Mouse (Mus musculus) Muller cell, postnatal 12 days (primary cell): ENCODE measurements around the gene Rad1.
"Not testable (repeated sequence)": the region's sequence is repeated elsewhere in the genome, so short reads cannot be mapped to it uniquely, and the experiment has no call there.

Source experiments
- DNase-seq: peaks from one replicate; pipeline ENCODE4 v3.0.0-alpha.2; 2015; ENCODE audit errors: inconsistent ontology term

Gene Rad1

DNA sequence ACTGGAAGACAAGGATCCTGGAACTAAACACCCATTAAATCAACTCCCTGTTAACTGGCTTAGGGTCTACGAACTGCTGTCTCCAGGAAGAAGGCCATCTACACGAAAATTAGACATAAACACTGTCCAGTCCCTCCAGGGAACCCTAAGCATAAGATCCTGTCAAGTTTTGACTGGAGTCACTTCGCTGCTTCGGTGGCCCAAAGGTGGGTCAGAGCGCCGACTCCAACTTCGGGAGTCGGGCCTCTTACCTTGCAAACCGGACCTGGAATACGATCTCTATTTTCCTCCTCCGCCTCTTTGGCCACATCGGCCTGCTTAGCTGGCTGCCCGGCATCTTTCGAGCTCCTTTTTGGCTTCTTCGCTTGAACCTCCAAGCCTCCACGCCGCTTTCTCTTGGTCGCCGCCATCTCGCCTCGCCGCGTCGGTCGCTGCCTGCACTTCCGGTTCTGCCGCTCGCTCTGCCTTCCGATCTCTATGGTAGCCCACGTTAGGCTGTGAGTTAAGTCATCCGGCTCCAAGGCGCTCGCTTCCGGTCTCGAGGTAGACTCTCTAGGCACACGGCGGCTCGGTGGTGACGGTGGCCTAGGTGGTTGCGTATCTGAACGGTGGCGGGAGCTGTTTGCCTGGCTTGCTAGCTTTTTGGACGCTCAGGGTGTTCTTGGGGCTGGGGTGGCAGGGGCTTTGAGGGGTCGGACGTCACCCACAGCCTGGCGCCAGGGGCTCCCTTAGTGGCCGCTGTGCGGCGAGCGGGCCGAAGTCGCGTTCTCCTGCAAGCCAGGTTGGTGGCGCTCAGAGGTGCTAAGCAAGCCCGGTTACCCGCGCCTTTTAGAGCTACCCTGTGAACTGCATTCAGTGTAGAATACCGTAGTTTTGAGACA, at the start of gene Rad1, which contains the start of gene Brix1:
Gene Rad1, plus strand, starts transcription at position 535 of the 881 bp plus-strand sequence.
Gene Brix1, minus strand, starts transcription at position 464 of the 881 bp plus-strand sequence.
- DNase-seq = peak; percentile 92

GRCm38 (mm10) chr15:10436893-10437292, 48.9 kb upstream of the Rad1 start:
- no peak for DNase-seq

- DNase-seq = no peak
Observed at GRCm38 (mm10) chr15:10439963-10440362, 45.9 kb upstream of the Rad1 start.

GRCm38 (mm10) chr15:10441493-10441892, 44.3 kb upstream of the Rad1 start:
- no peak for DNase-seq

- DNase-seq = peak; percentile 47
Observed at GRCm38 (mm10) chr15:10442275-10442674, 43.5 kb upstream of the Rad1 start.

- no peak for DNase-seq
Observed at GRCm38 (mm10) chr15:10447102-10447501, 38.7 kb upstream of the Rad1 start.

DNA sequence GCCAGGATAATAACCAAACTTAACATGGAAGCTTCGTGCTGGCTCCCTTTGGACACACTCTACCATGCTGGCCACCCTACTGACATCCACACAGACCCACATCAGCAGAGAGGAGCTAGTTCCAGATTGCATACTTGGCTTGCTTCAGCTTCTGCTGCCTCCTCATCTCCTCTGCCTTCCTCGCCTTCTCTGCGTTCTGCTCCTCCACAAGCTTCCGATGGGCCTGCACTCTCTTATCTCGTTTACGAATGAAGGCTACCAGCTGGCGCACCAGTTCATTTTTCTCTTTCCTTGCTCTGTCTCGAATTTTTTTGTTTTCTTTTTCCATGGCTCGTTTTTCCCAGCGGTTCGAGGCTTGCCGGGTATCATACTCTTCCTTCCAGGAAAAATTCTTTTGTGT, 24.8 kb upstream of the Rad1 start:
- no peak for DNase-seq

- DNase-seq = no peak
Observed at GRCm38 (mm10) chr15:10463555-10463954, 22.3 kb upstream of the Rad1 start.

GRCm38 (mm10) chr15:10464678-10465077, 21.1 kb upstream of the Rad1 start:
- DNase-seq = no peak

DNA sequence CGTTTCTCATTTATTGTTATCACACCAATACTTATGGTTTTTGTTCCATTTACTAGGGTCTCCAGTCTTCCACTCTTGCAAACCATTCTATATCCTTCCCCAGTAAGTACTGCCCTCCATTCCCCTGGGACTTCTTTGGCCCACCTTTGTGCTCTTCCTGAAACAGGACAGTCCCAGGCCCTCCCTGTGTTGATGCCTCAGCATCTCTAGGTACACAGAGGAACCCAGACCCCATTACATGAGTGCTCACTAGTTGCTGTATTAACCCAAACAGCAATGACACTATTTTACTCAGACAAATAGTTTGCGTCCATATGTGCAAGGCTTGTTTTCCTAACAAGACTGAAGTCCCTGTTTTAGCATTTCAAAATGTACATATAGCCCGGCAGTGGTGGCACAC, 17.1 kb upstream of the Rad1 start:
- no peak for DNase-seq

GRCm38 (mm10) chr15:10469641-10470150, 16.1 kb upstream of the Rad1 start:
- no peak for DNase-seq

DNA sequence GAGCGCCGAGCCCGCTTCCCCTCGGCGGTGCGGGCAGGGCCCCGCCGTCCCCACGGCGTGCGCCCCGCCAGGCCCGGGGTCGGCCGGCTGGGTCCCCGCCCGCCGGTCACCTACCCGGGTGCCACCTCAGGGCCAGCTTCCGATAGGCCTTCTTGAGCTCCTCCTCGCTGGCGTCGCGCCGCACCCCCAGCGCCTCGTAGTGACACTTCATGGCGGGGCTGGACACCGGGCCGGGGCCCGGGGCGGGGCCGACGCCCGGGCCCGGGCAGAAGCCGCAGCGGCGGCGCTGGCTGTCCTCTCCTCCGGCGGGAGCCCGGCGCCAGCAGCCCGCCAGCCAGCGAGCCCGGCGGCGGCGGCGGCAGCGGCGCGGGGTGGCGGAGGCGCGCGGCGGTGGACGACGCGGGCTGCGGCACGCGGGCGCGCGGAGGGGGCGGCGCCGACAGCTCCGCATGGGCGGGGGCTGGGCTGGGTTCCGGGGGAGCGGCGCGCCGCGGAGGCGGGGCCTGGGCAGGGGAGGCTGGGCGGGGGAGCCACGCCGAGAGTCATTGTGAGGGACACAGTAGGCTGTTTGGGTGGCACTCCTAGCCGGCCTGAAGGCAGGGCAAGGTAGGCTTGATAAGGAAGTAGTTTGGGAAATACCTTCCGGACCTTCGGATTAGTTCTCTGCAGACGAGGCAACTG, 15.5 kb upstream of the Rad1 start, which contains the start of gene Dnajc21:
Gene Dnajc21, minus strand, starts transcription at position 366 of the 681 bp plus-strand sequence.
- peak; percentile 95 for DNase-seq

- DNase-seq = no peak
Observed at GRCm38 (mm10) chr15:10470941-10471340, 14.9 kb upstream of the Rad1 start.

GRCm38 (mm10) chr15:10486365-10486839, 584 bp downstream of the Rad1 start:
- DNase-seq = peak; percentile 5

- DNase-seq = no peak
Observed at GRCm38 (mm10) chr15:10487246-10487645, 1.4 kb downstream of the Rad1 start.

GRCm38 (mm10) chr15:10490101-10490500, 4.3 kb downstream of the Rad1 start:
- DNase-seq = no peak

- DNase-seq = no peak
Observed at GRCm38 (mm10) chr15:10495944-10496343, 10.1 kb downstream of the Rad1 start.

DNA sequence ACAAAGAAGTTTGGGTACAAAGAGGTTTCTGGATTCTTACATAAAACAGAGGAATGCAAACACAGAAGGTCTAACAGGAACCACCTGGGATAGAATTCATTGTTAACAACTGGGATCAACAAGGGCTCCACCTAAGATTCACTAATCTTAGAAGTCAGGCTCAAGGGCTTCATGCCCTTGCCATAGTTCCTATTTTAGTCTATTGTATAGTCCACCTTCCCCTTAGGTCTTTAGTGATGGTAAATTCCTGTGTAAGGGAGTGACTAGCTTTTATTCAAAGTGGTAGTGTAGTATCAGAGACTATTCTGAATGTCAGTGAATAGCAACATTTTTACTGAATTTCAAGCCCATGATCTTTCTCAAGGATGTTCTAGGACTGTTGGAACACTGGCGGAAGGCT, 10.9 kb downstream of the Rad1 start:
- DNase-seq = not testable (repeated sequence)

DNA sequence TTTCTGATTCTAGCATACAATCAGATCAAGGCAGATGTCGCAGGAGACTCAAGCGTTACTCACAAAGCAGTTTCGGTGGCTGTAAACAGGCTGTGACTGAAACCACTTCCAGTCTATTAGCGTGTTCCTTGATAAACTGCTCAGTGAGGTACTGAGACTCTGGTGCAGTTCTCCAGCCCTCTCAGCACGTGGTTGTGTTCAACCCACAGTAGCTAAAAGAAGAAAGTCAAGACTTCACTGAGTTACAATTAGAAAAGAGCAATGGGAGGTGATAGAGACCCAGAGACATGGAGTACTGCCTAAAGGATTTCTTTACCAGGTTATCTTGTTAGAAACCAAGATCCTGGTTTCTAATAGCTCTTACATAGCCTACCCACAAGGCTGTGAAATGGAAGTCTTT, 13.8 kb downstream of the Rad1 start:
- DNase-seq = no peak

- no peak for DNase-seq
Observed at GRCm38 (mm10) chr15:10500035-10500434, 14.2 kb downstream of the Rad1 start.

DNA sequence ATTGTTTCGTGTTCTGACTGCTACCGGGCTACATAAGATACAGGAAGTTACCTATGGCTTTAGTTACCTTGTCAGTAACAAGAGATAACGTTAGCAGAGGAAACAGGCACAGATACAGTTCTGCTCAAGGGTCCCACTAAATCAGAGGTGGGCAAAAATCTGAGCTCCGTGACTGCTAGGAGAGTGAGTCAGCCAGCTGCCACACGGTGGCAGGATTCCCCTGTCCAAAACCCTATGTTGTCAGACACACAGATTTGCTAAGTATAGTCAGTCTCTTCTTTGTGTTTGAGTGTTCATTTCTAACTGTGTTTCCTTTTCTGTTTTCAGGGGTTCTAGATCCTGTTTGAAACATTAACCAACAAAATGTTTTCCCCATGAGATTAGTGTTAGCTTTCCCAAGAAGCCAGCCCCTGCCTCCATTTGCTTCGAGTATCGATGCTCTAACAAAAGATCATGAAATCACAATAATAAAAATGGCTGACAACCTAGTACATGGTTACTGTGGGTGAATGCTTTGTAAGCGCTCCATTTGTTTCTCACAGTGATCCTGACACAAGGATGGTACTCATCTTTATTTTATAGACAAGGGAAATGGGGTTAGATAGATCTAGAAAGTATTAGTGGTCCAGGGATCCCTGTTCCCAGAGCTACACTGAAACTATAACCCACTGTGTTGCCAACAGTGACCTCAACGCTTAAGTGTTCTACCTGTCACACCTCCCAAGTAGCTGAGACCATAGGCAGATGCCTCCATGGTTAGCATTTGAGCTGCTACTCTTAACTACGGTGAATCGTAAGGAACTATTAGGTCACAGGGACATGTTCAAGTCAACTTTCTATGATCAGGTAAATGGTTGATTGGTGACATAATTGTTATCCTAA, 15.3 kb downstream of the Rad1 start:
- peak; percentile 45 for DNase-seq
